Mouse (Mus musculus) heart, adult 2 months (tissue): ENCODE measurements around the gene Atp10a. TPM values are rescaled to one million over a fixed set of nuclear protein-coding genes. Genes with fewer than 3 reads are reported as not detected.

ENCODE experiments used
- DNase-seq, 2 experiments: peaks; one replicate each; pipeline ENCODE4 v3.0.0; 2021
- H3K27ac ChIP-seq: fragments of 200-600 bp; 2 replicates; pipeline ENCODE4 v1.8.1; 2022
- H3K27me3 ChIP-seq: fragments of 200-500 bp; 2 replicates; pipeline ENCODE4 v1.6.1; 2012; ENCODE audit warnings: mild to moderate bottlenecking, low read length, inconsistent platforms, mixed read lengths; ENCODE audit not compliant: control insufficient read depth, insufficient read depth
- H3K36me3 ChIP-seq: fragments of 200-500 bp; 2 replicates; pipeline ENCODE4 v1.6.1; 2012; ENCODE audit warnings: low read length, inconsistent platforms; ENCODE audit not compliant: control insufficient read depth, insufficient read depth
- H3K4me1 ChIP-seq: fragments of 200-500 bp; 2 replicates; pipeline ENCODE4 v1.6.1; 2011; ENCODE audit warnings: low read length; ENCODE audit not compliant: control insufficient read depth, insufficient read depth
- H3K4me3 ChIP-seq: fragments of 200-600 bp; 2 replicates; pipeline ENCODE4 v1.8.1; 2022
- H3K79me2 ChIP-seq: fragments of 200-500 bp; replicated peaks from 2 replicates; pipeline ENCODE4 v1.6.1; 2012; ENCODE audit warnings: mild to moderate bottlenecking, inconsistent platforms, low read length, moderate library complexity, mixed read lengths; ENCODE audit not compliant: control insufficient read depth, insufficient read depth
- H3K9ac ChIP-seq: fragments of 200-500 bp; 2 replicates; pipeline ENCODE4 v1.6.1; 2012; ENCODE audit warnings: low read depth, mild to moderate bottlenecking, control low read depth, inconsistent platforms, low read length, mixed read lengths
- CTCF ChIP-seq: fragments of 200-600 bp; IDR thresholded peaks from 2 replicates; pipeline ENCODE4 v1.8.1; 2022; ENCODE audit warnings: antibody characterized with exemption, mild to moderate bottlenecking, moderate library complexity
- EP300 ChIP-seq: fragments of 200-500 bp; IDR thresholded peaks from 2 replicates; pipeline ENCODE4 v1.6.1; 2011; ENCODE audit warnings: low read depth, low read length, control low read depth; ENCODE audit not compliant: insufficient read depth
- POLR2A ChIP-seq: fragments of 200-500 bp; IDR thresholded peaks from 2 replicates; pipeline ENCODE4 v1.6.1; 2011; ENCODE audit warnings: mild to moderate bottlenecking, low read depth, low read length, control low read depth; ENCODE audit not compliant: insufficient read depth
- WGBS: fragments of 180-500 bp; shearing (Covaris S2); methylation state at CpG from one replicate; pipeline ENCODE4 v1.1.7; 2018; 5-methylcytosine and 5-hydroxymethylcytosine counted together
- intact Hi-C: fragments of 180-260 bp; cut with DNase I; formaldehyde crosslinking; loops from one replicate; pipeline ENCODE4 v1.15.1; 2025
- polyA plus RNA-seq: library from polyadenylated mRNA; depleted of rRNA; stranded (reverse); fragments of >200 nt; gene quantifications from 2 replicates; pipeline ENCODE4 v1.2.3, GENCODE M21; 2012
- total RNA-seq, 2 experiments: library from RNA; stranded (reverse); gene quantifications; 2 replicates each; pipeline ENCODE4 v1.2.3; 2021

Atp10a gene
- total and polyA plus RNA-seq, 3 experiments, result 1.3 to 1.8 (median 1.5) TPM

DNA sequence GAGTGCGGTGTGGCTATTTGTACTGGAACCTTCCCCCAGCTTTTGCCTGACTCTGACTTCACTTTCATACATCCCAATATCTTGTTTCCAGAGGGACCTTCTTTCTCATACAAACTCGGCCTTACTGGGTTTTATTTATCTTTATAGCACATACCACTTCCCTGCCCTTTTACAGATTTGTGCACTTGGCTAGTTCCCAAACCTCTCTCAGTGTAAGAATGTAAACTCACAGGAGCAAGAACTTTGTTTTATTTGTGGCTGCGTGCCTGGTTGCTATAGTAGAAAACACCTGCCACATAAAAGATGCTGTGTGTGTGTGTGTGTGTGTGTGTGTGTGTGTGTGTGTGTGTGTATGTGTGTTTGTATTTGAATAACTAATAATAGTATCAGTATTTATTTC lies 37.4 kb downstream of the Atp10a start:
- Histone ChIP-seq H3K79me2 (no peaks in the 10 kb centered on the region), H3K4me3 (no peak overlapping the region), H3K27ac (no peak overlapping the region), H3K4me1 (no peaks in the 10 kb centered on the region; the same call in 1 of the 2 replicates), H3K27me3 (no peaks in the 10 kb centered on the region), H3K36me3 (no peaks in the 10 kb centered on the region), H3K9ac (no peak overlapping the region)
- WGBS, result 42% methylated on average over 3 of the region's 3 CpGs
- DNase-seq, result no peak
- intact Hi-C loops, result no loop called here
- TF ChIP-seq EP300, result no peak
- TF ChIP-seq POLR2A, result no peak
- TF ChIP-seq CTCF, result no peak

DNA sequence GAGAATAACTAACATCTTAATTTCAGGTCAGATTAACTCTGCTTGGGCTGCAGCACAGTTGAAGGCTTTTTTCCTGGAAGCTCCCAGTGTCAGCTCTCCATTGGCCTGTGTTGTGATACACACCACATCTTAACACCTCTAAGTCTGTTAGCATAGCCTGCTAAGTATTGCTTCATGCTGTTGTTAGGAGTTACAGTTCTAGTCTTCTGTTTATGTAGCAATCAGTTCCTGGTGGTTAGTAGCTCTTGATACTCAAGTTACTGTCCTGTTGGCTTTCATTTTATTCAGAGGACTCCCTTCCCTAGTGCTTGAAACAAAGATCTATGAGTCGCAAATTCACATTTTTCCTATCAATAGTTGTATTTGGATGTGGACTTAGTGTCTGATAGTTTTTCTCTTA lies 39.7 kb downstream of the Atp10a start:
- H3K9ac ChIP-seq, result no peak overlapping the region
- no peaks in the 10 kb centered on the region; the same call in 1 of the 2 replicates for H3K4me1 ChIP-seq
- WGBS, result 91% methylated on average over 1 of the region's 1 CpGs
- H3K4me3 ChIP-seq, result no peak overlapping the region
- TF ChIP-seq POLR2A (no peak), CTCF (no peak), EP300 (no peak)
- no peaks in the 10 kb centered on the region for H3K79me2 ChIP-seq
- H3K27me3 ChIP-seq, result no peaks in the 10 kb centered on the region
- intact Hi-C loops, result no loop called here
- H3K36me3 ChIP-seq, result no peaks in the 10 kb centered on the region
- no peak overlapping the region for H3K27ac ChIP-seq
- DNase-seq, result no peak

DNA sequence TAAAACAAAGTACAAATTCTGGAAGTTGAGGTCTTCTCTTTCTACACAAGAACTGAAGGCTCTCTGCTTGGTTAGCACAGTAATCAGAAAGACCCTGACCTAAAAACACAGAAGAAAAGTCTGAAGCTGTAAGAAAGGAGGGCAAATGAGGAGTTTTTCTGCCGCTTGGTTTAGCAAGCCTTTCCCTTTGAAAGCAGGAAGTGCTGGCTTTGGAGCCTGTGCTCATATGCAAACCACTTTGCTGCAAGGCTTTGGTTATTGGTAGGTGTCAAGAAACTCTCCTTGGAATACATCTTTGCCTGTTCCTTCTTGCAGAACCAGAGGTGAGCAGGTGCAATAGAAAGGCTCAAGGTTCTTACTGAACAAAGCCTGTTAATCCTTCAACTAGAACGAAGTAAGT lies 41.1 kb downstream of the Atp10a start:
- H3K27ac ChIP-seq, result no peak overlapping the region
- H3K36me3 ChIP-seq, result no peaks in the 10 kb centered on the region
- no peaks in the 10 kb centered on the region for H3K27me3 ChIP-seq
- no peak overlapping the region for H3K4me3 ChIP-seq
- intact Hi-C loops, result no loop called here
- H3K79me2 ChIP-seq, result no peaks in the 10 kb centered on the region; the same call in 1 of the 2 replicates
- no peak for DNase-seq
- no peaks in the 10 kb centered on the region; the same call in 1 of the 2 replicates for H3K4me1 ChIP-seq
- no peak overlapping the region for H3K9ac ChIP-seq
- TF ChIP-seq EP300, result no peak
- TF ChIP-seq CTCF, result no peak
- TF ChIP-seq POLR2A, result no peak
- WGBS, result 76% methylated on average over 2 of the region's 2 CpGs

DNA sequence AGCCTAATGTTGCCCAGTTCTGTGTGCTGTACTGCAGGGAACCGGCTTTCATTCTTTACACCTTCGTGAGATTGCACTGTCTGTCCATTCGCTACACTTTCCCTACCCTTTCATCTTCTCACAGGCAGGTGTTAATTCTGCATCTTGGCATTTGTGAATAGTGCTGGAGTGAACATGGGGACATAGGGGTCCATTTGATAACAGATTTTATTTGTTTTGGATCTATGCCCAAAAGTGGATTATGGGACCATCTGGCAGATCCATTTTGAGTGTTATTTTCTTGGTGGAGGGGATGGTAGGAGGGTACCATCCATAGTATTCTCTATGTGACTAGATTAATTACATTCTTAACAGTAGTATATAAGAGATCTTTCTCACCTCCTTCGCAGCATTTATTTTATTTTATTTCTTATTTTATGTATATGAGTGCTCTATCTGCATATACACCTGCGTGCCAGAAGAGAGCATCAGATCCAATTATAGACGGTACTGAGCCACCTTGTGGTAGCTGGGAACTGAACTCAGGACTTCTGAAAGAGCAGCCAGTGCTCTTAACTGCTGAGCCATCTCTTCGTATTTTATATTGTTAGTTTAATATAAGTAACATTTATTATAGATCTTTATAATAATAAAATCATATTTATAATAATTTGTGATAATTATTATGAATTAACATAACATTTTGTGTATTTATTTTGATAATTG lies 42.9 kb downstream of the Atp10a start:
- Histone ChIP-seq H3K4me1 (no peaks in the 10 kb centered on the region; the same call in 1 of the 2 replicates), H3K27me3 (no peaks in the 10 kb centered on the region), H3K9ac (no peak overlapping the region), H3K79me2 (no peaks in the 10 kb centered on the region; the same call in 1 of the 2 replicates), H3K36me3 (no peaks in the 10 kb centered on the region), H3K4me3 (no peak overlapping the region), H3K27ac (no peak overlapping the region)
- no peak for DNase-seq
- intact Hi-C loops, result no loop called here
- TF ChIP-seq CTCF, result no peak
- no peak for TF ChIP-seq POLR2A
- no peak for TF ChIP-seq EP300
- 91% methylated on average over 7 of the region's 7 CpGs for whole genome bisulfite sequencing

DNA sequence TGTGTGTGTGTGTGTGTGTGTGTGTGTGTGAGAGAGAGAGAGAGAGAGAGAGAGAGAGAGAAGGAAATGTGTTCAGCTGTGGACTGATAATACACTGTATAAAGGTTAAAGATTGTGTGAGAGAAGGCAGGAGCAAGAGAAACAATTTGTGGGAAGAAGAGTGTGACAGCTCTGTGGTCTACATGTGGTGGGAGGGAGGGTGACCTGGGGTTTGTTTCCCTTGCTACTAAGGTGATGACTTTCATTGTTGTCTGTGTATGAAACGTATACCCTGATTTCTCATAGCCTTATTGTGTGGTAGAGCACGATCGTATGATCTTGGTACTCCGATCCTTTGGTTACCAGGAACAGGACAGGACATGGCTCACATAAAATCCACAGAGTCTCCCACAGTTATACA lies 45.3 kb downstream of the Atp10a start:
- no peak overlapping the region for H3K27ac ChIP-seq
- no peak overlapping the region for H3K9ac ChIP-seq
- no peak for TF ChIP-seq EP300
- no peak for TF ChIP-seq CTCF
- no peaks in the 10 kb centered on the region; the same call in 1 of the 2 replicates for H3K79me2 ChIP-seq
- no peaks in the 10 kb centered on the region; the same call in 1 of the 2 replicates for H3K4me1 ChIP-seq
- no peaks in the 10 kb centered on the region for H3K36me3 ChIP-seq
- H3K27me3 ChIP-seq, result no peaks in the 10 kb centered on the region
- no peak for DNase-seq
- H3K4me3 ChIP-seq, result no peak overlapping the region
- intact Hi-C loops, result no loop called here
- 94% methylated on average over 4 of the region's 4 CpGs for WGBS

GRCm38 (mm10) chr7:58705158-58705557 lies 49.2 kb downstream of the Atp10a start:
- Histone ChIP-seq H3K4me1 (no peaks in the 10 kb centered on the region), H3K79me2 (no peaks in the 10 kb centered on the region; the same call in 1 of the 2 replicates), H3K36me3 (no peaks in the 10 kb centered on the region), H3K4me3 (no peak overlapping the region), H3K27ac (no peak overlapping the region), H3K27me3 (no peaks in the 10 kb centered on the region), H3K9ac (no peak overlapping the region)
- WGBS, result 92% methylated on average over 3 of the region's 3 CpGs
- no peak for DNase-seq
- TF ChIP-seq EP300 (no peak), POLR2A (no peak), CTCF (no peak)
- intact Hi-C loops, result no loop called here
